Mouse (Mus musculus): ENCODE data around the gene Sf3a3.
"Not testable (repeated sequence)": the region's sequence is repeated elsewhere in the genome, so short reads cannot be mapped to it uniquely, and the experiment has no call there.

Sf3a3 gene

GRCm38 (mm10) chr4:124699791-124700190 is 14.8 kb upstream of the Sf3a3 start:
- no peak for DNase-seq (ENCODE audit: low read depth, low spot score)

DNA sequence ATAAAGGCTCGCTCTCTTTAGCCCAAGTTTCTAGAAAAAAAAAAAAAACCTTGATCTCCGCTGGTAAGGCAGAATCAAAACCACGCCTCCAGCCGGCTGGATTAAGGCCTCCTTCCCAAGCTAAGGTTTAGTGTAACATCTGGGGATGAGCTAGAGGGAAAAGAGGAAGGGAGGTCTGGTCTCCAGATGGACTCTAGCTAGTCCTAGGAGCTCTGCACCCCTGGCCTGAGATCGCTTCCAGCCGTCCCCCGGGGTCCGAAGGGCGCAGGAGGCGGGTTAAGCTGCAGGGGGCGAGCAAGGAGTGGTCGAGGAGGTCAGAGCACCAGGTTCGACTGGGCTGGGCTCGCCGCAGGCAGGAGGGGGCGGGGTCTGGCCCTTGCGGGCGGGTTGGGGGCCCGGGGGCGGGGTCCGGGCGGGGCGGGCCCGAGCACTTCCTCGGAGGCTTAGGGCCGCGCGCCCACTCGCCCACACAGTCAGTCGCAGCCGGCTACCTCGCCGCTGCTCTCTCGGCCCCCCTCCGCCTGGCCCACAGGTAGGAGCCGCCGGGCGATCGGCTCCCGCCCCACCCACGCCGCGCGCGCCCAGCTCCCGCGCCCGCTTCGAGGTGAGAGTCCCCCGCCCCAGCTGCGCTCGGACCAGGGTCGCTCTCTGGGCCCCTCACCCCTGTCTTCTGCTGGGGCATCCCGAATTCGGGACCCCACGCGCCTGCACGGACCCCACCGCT is 14.2 kb upstream of the Sf3a3 start, which contains the start of gene Fhl3:
Gene Fhl3, plus strand, starts transcription at position 454 of the 724 bp plus-strand sequence.
- no peak for DNase-seq (ENCODE audit: low read depth, low spot score)

GRCm38 (mm10) chr4:124701052-124701845 is 13.3 kb upstream of the Sf3a3 start:
- no peak for DNase-seq (ENCODE audit: low read depth, low spot score)

- no peak for DNase-seq (ENCODE audit: low read depth, low spot score)
Observed at GRCm38 (mm10) chr4:124701916-124702315, 12.7 kb upstream of the Sf3a3 start.

- DNase-seq (ENCODE audit: low read depth, low spot score) = no peak
Observed at GRCm38 (mm10) chr4:124703406-124703805, 11.2 kb upstream of the Sf3a3 start.

GRCm38 (mm10) chr4:124703881-124704796 is 10.4 kb upstream of the Sf3a3 start:
- DNase-seq (ENCODE audit: low read depth, low spot score) = no peak

- DNase-seq (ENCODE audit: low read depth, low spot score) = no peak
Observed at GRCm38 (mm10) chr4:124704797-124705474, 9.6 kb upstream of the Sf3a3 start.

DNA sequence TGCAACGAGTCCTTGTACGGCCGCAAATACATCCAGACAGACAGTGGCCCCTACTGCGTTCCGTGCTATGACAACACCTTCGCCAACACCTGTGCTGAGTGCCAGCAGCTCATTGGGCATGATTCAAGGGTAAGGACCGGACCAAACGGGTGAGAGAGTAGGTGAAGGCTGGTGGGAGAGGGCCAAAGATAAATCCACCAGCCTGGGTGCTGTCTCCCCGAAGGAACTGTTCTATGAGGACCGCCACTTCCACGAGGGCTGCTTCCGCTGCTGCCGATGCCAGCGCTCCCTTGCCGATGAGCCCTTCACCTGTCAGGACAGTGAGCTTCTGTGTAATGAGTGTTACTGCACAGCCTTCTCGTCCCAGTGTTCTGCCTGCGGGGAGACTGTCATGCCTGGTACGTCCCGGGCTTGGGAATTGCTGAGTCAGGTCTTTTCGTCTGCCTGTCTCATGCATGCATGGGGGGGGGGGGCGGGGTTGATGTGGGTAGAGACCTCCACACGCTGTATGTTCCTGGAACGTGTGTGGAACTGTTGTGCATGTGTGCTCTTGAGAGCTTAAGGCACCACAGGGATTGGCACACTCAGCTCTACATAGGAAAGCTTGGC is 8.8 kb upstream of the Sf3a3 start:
- DNase-seq (ENCODE audit: low read depth, low spot score) = no peak

- DNase-seq (ENCODE audit: low read depth, low spot score) = not testable (repeated sequence)
Observed at GRCm38 (mm10) chr4:124707381-124708199, 7.0 kb upstream of the Sf3a3 start.

DNA sequence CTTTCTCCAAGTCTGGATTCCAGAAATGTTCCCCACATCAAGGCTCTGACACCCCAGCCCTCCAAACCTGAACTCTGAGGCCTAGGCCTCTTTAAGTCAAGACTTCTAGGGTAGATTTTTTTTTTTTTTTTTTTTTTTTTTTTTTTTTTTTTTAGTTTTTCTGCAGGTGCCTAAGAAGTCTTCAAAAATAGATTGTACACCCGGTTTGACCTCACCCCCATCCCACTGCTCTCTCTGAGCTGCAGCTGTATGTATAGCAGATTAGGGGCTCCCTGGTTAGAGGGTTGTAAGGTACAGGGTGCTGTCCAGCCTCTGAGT is 6.4 kb upstream of the Sf3a3 start:
- not testable (repeated sequence) for DNase-seq (ENCODE audit: low read depth, low spot score)

- no peak for DNase-seq (ENCODE audit: low read depth, low spot score)
Observed at GRCm38 (mm10) chr4:124708518-124709477, 5.8 kb upstream of the Sf3a3 start.

DNA sequence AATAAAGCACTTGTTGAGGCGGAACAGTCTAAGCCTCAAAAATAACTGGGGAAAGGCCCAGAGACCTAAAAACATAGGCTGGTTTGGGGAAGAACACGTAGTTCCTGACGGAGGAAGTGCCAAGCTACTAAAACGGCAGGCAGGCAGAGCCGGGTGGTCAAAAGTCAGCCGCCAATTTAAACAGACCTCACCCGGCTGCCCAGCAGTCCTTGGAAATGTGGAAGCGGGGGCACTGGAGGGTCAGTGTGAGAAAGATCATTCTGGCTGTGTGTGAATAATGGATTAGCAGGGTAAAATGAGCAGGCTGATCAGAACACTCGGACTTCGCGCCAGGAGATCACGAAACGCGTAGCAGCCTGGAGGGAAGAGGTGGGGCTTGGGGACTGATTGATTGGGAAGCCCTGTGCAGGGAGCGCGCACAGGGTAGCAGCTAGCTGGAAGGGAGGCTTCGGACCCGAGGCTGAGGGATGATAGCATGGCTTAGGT is 4.6 kb upstream of the Sf3a3 start:
- no peak for DNase-seq (ENCODE audit: low read depth, low spot score)

- DNase-seq (ENCODE audit: low read depth, low spot score) = no peak
Observed at GRCm38 (mm10) chr4:124710776-124711291, 3.7 kb upstream of the Sf3a3 start.

- DNase-seq (ENCODE audit: low read depth, low spot score) = no peak
Observed at GRCm38 (mm10) chr4:124712618-124713017, 2.0 kb upstream of the Sf3a3 start.

GRCm38 (mm10) chr4:124713850-124714249 is 726 bp upstream of the Sf3a3 start:
- not testable (repeated sequence) for DNase-seq (ENCODE audit: low read depth, low spot score)

- DNase-seq (ENCODE audit: low read depth, low spot score) = no peak
Observed at GRCm38 (mm10) chr4:124719101-124719500, 4.5 kb downstream of the Sf3a3 start.

DNA sequence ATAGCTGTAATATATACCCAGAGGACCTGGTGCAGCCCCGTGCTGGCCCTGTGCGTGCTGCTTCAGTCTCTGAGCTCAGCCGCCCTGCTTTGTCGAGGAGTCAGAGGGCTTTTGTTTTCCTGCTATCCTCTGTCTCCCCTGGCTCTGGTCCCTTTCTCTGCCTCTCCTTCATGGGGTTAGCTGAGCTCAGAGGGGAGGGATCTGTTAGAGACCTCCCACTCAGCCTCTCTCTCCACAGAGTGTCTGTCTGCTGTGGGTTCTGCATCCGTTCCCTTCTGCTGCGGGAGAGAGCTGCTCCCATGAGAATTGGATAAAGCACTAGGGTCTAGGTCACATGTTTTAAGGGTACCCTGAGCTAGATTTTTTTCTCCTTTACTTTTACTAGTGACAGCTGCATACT is 11.5 kb downstream of the Sf3a3 start:
- DNase-seq (ENCODE audit: low read depth, low spot score) = no peak

- no peak for DNase-seq (ENCODE audit: low read depth, low spot score)
Observed at GRCm38 (mm10) chr4:124736952-124737351, 22.4 kb downstream of the Sf3a3 start.

GRCm38 (mm10) chr4:124737486-124737885 is 22.9 kb downstream of the Sf3a3 start:
- DNase-seq (ENCODE audit: low read depth, low spot score) = no peak
